Mouse (Mus musculus): ENCODE measurements around the gene Bdnf. TPM values are rescaled to one million over a fixed set of nuclear protein-coding genes. Genes with fewer than 3 reads are reported as not detected.

Gene Bdnf
- polyA plus RNA-seq, 1 experiment from 2014 or later: 0.55 TPM

GRCm38 (mm10) chr2:109678454-109678853 lies 4.0 kb downstream of the Bdnf start:
- Histone ChIP-seq H3K27me3 (ENCODE audit: control insufficient read depth, insufficient read depth, low read length) (peaks cover 48% of the 10 kb centered on the region), H3K4me3 (ENCODE audit: low read length) (peak overlapping the region; percentile 46), H3K36me3 (ENCODE audit: control insufficient read depth, insufficient read depth) (no peaks in the 10 kb centered on the region), H3K9me3 (replicated peaks; ENCODE audit: control insufficient read depth, low read length) (no peaks in the 10 kb centered on the region), H3K4me1 (ENCODE audit: control insufficient read depth, insufficient read depth, low read length) (peaks cover 15% of the 10 kb centered on the region), H3K27ac (ENCODE audit: low read length) (no peak overlapping the region), H3K4me2 (ENCODE audit: low read depth, low read length) (peak overlapping the region; percentile 62), H3K9ac (ENCODE audit: low read length) (no peak overlapping the region)
- 4% methylated on average over 8 of the region's 8 CpGs for WGBS
- ATAC-seq (replicated peaks; ENCODE audit: extremely low read depth, insufficient read depth, low FRiP score): no peak

GRCm38 (mm10) chr2:109679446-109679845 lies 4.9 kb downstream of the Bdnf start:
- no peak for ATAC-seq (replicated peaks; ENCODE audit: extremely low read depth, insufficient read depth, low FRiP score)
- Histone ChIP-seq H3K27me3 (ENCODE audit: control insufficient read depth, insufficient read depth, low read length) (peaks cover 38% of the 10 kb centered on the region), H3K36me3 (ENCODE audit: control insufficient read depth, insufficient read depth) (no peaks in the 10 kb centered on the region), H3K4me1 (ENCODE audit: control insufficient read depth, insufficient read depth, low read length) (peaks cover 12% of the 10 kb centered on the region), H3K27ac (ENCODE audit: low read length) (no peak overlapping the region), H3K4me3 (ENCODE audit: low read length) (no peak overlapping the region), H3K9me3 (replicated peaks; ENCODE audit: control insufficient read depth, low read length) (no peaks in the 10 kb centered on the region), H3K9ac (ENCODE audit: low read length) (no peak overlapping the region), H3K4me2 (ENCODE audit: low read depth, low read length) (no peak overlapping the region)
- WGBS: 64% methylated on average over 2 of the region's 2 CpGs

DNA sequence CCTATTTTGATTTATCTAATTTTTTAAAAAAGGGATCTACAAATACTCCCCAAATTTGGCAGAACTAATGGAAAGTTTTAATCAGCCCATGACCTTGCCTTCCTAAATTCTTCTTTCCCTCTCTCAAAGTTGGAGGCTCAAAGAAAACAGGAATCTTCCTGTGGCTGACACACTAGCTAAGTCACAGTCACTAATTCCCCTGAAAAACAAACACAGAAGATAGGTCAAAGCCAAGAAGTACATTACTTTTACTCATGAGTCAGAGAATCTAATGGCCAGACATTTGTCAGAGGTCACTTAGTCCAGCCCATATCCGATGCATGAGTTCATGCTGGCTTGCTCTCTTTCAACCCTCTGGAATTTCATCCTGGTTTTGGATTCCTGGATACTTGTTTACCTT lies 6.6 kb downstream of the Bdnf start:
- Histone ChIP-seq H3K4me3 (ENCODE audit: low read length) (no peak overlapping the region), H3K27me3 (ENCODE audit: control insufficient read depth, insufficient read depth, low read length) (peaks cover 23% of the 10 kb centered on the region), H3K4me2 (ENCODE audit: low read depth, low read length) (no peak overlapping the region), H3K4me1 (ENCODE audit: control insufficient read depth, insufficient read depth, low read length) (peaks cover 12% of the 10 kb centered on the region), H3K27ac (ENCODE audit: low read length) (no peak overlapping the region), H3K9me3 (replicated peaks; ENCODE audit: control insufficient read depth, low read length) (no peaks in the 10 kb centered on the region), H3K36me3 (ENCODE audit: control insufficient read depth, insufficient read depth) (no peaks in the 10 kb centered on the region), H3K9ac (ENCODE audit: low read length) (no peak overlapping the region)
- 47% methylated on average over 1 of the region's 1 CpGs for WGBS
- ATAC-seq (replicated peaks; ENCODE audit: extremely low read depth, insufficient read depth, low FRiP score): no peak

DNA sequence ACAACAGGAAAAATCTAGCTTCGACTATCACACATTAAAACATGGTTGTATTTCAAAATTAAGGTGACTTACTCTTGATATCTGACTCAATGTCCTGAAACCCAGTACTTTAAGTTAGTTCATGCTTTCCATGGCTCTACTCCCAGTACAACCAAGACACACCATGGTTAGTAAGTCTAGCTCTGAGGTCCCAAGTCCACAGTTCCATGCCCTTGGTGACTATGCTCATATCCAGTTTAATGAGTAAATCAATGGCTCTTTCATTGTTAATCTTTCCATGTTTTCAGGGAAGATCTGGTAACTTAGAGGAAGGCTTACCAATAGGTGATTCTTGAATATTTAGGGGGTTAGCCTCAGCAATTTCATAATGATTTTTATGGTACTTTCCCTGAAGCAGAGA lies 14.2 kb downstream of the Bdnf start:
- Histone ChIP-seq H3K4me2 (ENCODE audit: low read depth, low read length) (no peak overlapping the region), H3K36me3 (ENCODE audit: control insufficient read depth, insufficient read depth) (no peaks in the 10 kb centered on the region), H3K9me3 (replicated peaks; ENCODE audit: control insufficient read depth, low read length) (no peaks in the 10 kb centered on the region), H3K27me3 (ENCODE audit: control insufficient read depth, insufficient read depth, low read length) (peaks cover 19% of the 10 kb centered on the region), H3K4me3 (ENCODE audit: low read length) (no peak overlapping the region), H3K9ac (ENCODE audit: low read length) (no peak overlapping the region), H3K27ac (ENCODE audit: low read length) (no peak overlapping the region), H3K4me1 (ENCODE audit: control insufficient read depth, insufficient read depth, low read length) (peaks cover 5% of the 10 kb centered on the region)
- WGBS: 51% methylated on average over 1 of the region's 1 CpGs
- ATAC-seq (replicated peaks; ENCODE audit: extremely low read depth, insufficient read depth, low FRiP score): no peak

GRCm38 (mm10) chr2:109692266-109693177 lies 18.0 kb downstream of the Bdnf start:
- ATAC-seq (replicated peaks; ENCODE audit: extremely low read depth, insufficient read depth, low FRiP score): no peak
- Histone ChIP-seq H3K27ac (ENCODE audit: low read length) (no peak overlapping the region), H3K9ac (ENCODE audit: low read length) (peak overlapping the region; percentile 55; the same call in 1 of the 2 replicates), H3K27me3 (ENCODE audit: control insufficient read depth, insufficient read depth, low read length) (peaks cover 42% of the 10 kb centered on the region), H3K4me2 (ENCODE audit: low read depth, low read length) (peak overlapping the region; percentile 95), H3K36me3 (ENCODE audit: control insufficient read depth, insufficient read depth) (no peaks in the 10 kb centered on the region), H3K9me3 (replicated peaks; ENCODE audit: control insufficient read depth, low read length) (no peaks in the 10 kb centered on the region), H3K4me1 (ENCODE audit: control insufficient read depth, insufficient read depth, low read length) (peaks cover 13% of the 10 kb centered on the region), H3K4me3 (ENCODE audit: low read length) (peak overlapping the region; percentile 66)
- WGBS: 4% methylated on average over 34 of the region's 34 CpGs

DNA sequence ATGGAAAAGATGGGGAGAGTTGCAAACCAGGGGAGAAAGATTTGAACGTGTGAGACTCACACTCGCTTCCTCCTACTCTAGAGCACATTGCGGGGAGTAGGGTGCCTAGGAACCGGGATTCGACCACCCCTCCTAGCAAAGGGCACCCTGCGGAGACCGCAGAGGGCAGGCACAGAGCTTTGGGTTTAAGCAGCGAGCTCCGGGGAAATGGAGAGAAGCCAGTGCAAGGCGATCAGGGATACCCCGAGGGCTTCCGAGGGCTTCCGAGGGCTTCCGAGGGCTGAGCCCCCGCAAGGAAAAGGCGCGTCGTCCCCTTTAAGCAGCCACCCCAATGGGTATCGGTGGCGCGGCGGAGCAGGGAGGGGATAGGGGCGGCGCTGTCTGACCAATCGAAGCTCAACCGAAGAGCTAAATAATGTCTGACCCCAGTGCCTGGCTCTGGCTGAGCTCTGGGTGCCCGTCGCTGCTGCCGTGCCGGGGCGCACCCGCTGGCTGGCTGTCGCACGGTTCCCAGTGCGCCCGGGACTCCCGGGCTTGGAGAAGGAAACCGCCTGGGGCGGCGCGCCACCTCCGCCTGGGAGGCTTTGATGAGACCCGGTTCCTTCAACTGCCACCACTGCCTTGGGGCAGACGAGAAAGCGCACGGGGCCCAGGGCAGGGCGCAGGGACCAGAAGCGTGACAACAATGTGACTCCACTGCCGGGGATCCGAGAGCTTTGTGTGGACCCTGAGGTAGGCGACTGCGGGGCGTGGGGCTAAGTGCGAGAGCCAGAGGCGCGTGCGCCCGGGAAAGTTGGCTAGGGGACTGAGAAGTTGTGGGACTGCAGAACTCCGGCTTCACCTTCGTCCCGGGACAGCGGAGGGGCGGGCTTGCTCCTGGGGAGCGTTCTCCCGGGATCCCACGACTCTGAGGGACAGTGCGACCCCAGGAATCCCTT lies 18.9 kb downstream of the Bdnf start:
- peaks cover 39% of the 10 kb centered on the region for H3K27me3 ChIP-seq (ENCODE audit: control insufficient read depth, insufficient read depth, low read length)
- no peaks in the 10 kb centered on the region for H3K9me3 ChIP-seq (replicated peaks; ENCODE audit: control insufficient read depth, low read length)
- 1% methylated on average over 67 of the region's 67 CpGs for WGBS
- no peaks in the 10 kb centered on the region for H3K36me3 ChIP-seq (ENCODE audit: control insufficient read depth, insufficient read depth)
- peak overlapping the region; percentile 95 for H3K4me2 ChIP-seq (ENCODE audit: low read depth, low read length)
- H3K27ac ChIP-seq (ENCODE audit: low read length): no peak overlapping the region
- ATAC-seq (replicated peaks; ENCODE audit: extremely low read depth, insufficient read depth, low FRiP score): 0 out of 2 replicates have a peak, but pooled peaks have one; percentile 49
- peak overlapping the region; percentile 55 for H3K9ac ChIP-seq (ENCODE audit: low read length)
- H3K4me1 ChIP-seq (ENCODE audit: control insufficient read depth, insufficient read depth, low read length): peaks cover 13% of the 10 kb centered on the region
- peak overlapping the region; percentile 66 for H3K4me3 ChIP-seq (ENCODE audit: low read length)

- Histone ChIP-seq H3K9ac (ENCODE audit: low read length) (peak overlapping the region; percentile 55), H3K27me3 (ENCODE audit: control insufficient read depth, insufficient read depth, low read length) (peaks cover 39% of the 10 kb centered on the region), H3K4me1 (ENCODE audit: control insufficient read depth, insufficient read depth, low read length) (peaks cover 13% of the 10 kb centered on the region), H3K36me3 (ENCODE audit: control insufficient read depth, insufficient read depth) (no peaks in the 10 kb centered on the region), H3K4me3 (ENCODE audit: low read length) (peak overlapping the region; percentile 66), H3K4me2 (ENCODE audit: low read depth, low read length) (peak overlapping the region; percentile 95), H3K9me3 (replicated peaks; ENCODE audit: control insufficient read depth, low read length) (no peaks in the 10 kb centered on the region), H3K27ac (ENCODE audit: low read length) (no peak overlapping the region)
- under 1% methylated on average over 26 of the region's 26 CpGs for WGBS
- no peak; the same call in 1 of the 2 replicates for ATAC-seq (replicated peaks; ENCODE audit: extremely low read depth, insufficient read depth, low FRiP score)
These were observed 19.8 kb downstream of the Bdnf start for GRCm38 (mm10) chr2:109694116-109694837.

- H3K4me1 ChIP-seq (ENCODE audit: control insufficient read depth, insufficient read depth, low read length): peaks cover 13% of the 10 kb centered on the region
These were observed 20.3 kb downstream of the Bdnf start for GRCm38 (mm10) chr2:109694838-109695225.

More at GRCm38 (mm10) chr2:109694838-109695225, 20.3 kb downstream of the Bdnf start:
- no peak overlapping the region for H3K27ac ChIP-seq (ENCODE audit: low read length)
- H3K9ac ChIP-seq (ENCODE audit: low read length): no peak overlapping the region
- under 1% methylated on average over 12 of the region's 12 CpGs for WGBS
- peaks cover 39% of the 10 kb centered on the region for H3K27me3 ChIP-seq (ENCODE audit: control insufficient read depth, insufficient read depth, low read length)
- no peaks in the 10 kb centered on the region for H3K9me3 ChIP-seq (replicated peaks; ENCODE audit: control insufficient read depth, low read length)
- H3K4me2 ChIP-seq (ENCODE audit: low read depth, low read length): peak overlapping the region; percentile 95
- H3K36me3 ChIP-seq (ENCODE audit: control insufficient read depth, insufficient read depth): no peaks in the 10 kb centered on the region
- H3K4me3 ChIP-seq (ENCODE audit: low read length): peak overlapping the region; percentile 66
- ATAC-seq (replicated peaks; ENCODE audit: extremely low read depth, insufficient read depth, low FRiP score): peak; percentile 52; the same call in 1 of the 2 replicates

Data from heart, embryonic 16.5 days (tissue).